Mouse (Mus musculus) kidney, adult 2 months (tissue): Measurements from ENCODE around the gene Mmp19. TPM values are rescaled to one million over a fixed set of nuclear protein-coding genes. Genes with fewer than 3 reads are reported as not detected.
A peak's percentile ranks its signal among the peaks of the same experiment; 100 is the strongest.

Experiments used
- DNase-seq: peaks from one replicate; pipeline ENCODE4 v3.0.0; 2021
- H3K27ac ChIP-seq: fragments of 200-500 bp; 2 replicates; pipeline ENCODE4 v1.5.1; 2012; ENCODE audit warnings: low read depth, low read length, control low read depth, inconsistent platforms; ENCODE audit not compliant: insufficient read depth
- H3K27me3 ChIP-seq: fragments of 200-500 bp; replicated peaks from 2 replicates; pipeline ENCODE4 v1.6.1; 2012; ENCODE audit warnings: mild to moderate bottlenecking, moderate library complexity, low read length, inconsistent platforms; ENCODE audit not compliant: control insufficient read depth, insufficient read depth
- H3K36me3 ChIP-seq: fragments of 200-500 bp; 2 replicates; pipeline ENCODE4 v1.6.1; 2012; ENCODE audit warnings: mild to moderate bottlenecking, moderate library complexity, low read length, inconsistent platforms; ENCODE audit not compliant: control insufficient read depth, insufficient read depth
- H3K4me1 ChIP-seq: fragments of 200-500 bp; 2 replicates; pipeline ENCODE4 v1.6.1; 2011; ENCODE audit warnings: low read length; ENCODE audit not compliant: control insufficient read depth, insufficient read depth
- H3K4me3 ChIP-seq: fragments of 200-500 bp; 2 replicates; pipeline ENCODE4 v1.5.1; 2011; ENCODE audit warnings: mild to moderate bottlenecking, low read depth, low read length, control low read depth; ENCODE audit not compliant: insufficient read depth
- CTCF ChIP-seq: fragments of 200-500 bp; conservative IDR thresholded peaks from 2 replicates; pipeline ENCODE4 v1.5.1; 2011; ENCODE audit warnings: low read depth, mild to moderate bottlenecking, control low read depth, low read length, moderate library complexity, mixed read lengths; ENCODE audit not compliant: insufficient read depth, insufficient read length
- POLR2A ChIP-seq: fragments of 200-500 bp; IDR thresholded peaks from one replicate; pipeline ENCODE4 v1.6.1; 2011; ENCODE audit warnings: low read depth, low read length, control low read depth
- whole genome bisulfite sequencing: fragments of 180-500 bp; shearing (Covaris S2); methylation state at CpG from one replicate; pipeline ENCODE4 v1.1.7; 2018; 5-methylcytosine and 5-hydroxymethylcytosine counted together
- polyA plus RNA-seq: library from polyadenylated mRNA; depleted of rRNA; stranded (reverse); fragments of >200 nt; gene quantifications from 2 replicates; pipeline ENCODE4 v1.2.3, GENCODE M21; 2012

The Mmp19 gene
- polyA plus RNA-seq, 1 experiment, result 1.7 TPM

- H3K27ac ChIP-seq, result no peak overlapping the region
- TF ChIP-seq CTCF (no peak), POLR2A (no peak)
Observed at GRCm38 (mm10) chr10:128837400-128837799, 46.7 kb downstream of the Mmp19 start.

GRCm38 (mm10) chr10:128839434-128839833 lies 48.7 kb downstream of the Mmp19 start:
- Histone ChIP-seq H3K27me3 (no peaks in the 10 kb centered on the region), H3K36me3 (peaks cover 8% of the 10 kb centered on the region), H3K4me1 (no peaks in the 10 kb centered on the region), H3K27ac (no peak overlapping the region), H3K4me3 (no peak overlapping the region)
- no peak for TF ChIP-seq POLR2A
- no peak for TF ChIP-seq CTCF
- no peak for DNase-seq

More at GRCm38 (mm10) chr10:128837400-128837799, 46.7 kb downstream of the Mmp19 start:
- H3K4me3 ChIP-seq, result no peak overlapping the region
- peaks cover 3% of the 10 kb centered on the region for H3K36me3 ChIP-seq
- H3K27me3 ChIP-seq, result no peaks in the 10 kb centered on the region
- no peak for DNase-seq
- no peaks in the 10 kb centered on the region for H3K4me1 ChIP-seq

GRCm38 (mm10) chr10:128840612-128841011 lies 49.9 kb downstream of the Mmp19 start:
- Histone ChIP-seq H3K27ac (no peak overlapping the region), H3K4me1 (no peaks in the 10 kb centered on the region), H3K36me3 (peaks cover 8% of the 10 kb centered on the region), H3K4me3 (no peak overlapping the region), H3K27me3 (no peaks in the 10 kb centered on the region)
- DNase-seq, result no peak
- TF ChIP-seq POLR2A (no peak), CTCF (no peak)

- Histone ChIP-seq H3K36me3 (peaks cover 6% of the 10 kb centered on the region), H3K4me3 (no peak overlapping the region), H3K27me3 (no peaks in the 10 kb centered on the region), H3K4me1 (peaks cover 2% of the 10 kb centered on the region; the same call in 1 of the 2 replicates), H3K27ac (no peak overlapping the region)
- TF ChIP-seq POLR2A (no peak), CTCF (no peak)
- no peak for DNase-seq
- 90% methylated on average over 5 of the region's 5 CpGs for WGBS
Observed at GRCm38 (mm10) chr10:128843260-128843659, 52.5 kb downstream of the Mmp19 start.

GRCm38 (mm10) chr10:128845516-128845915 lies 54.8 kb downstream of the Mmp19 start:
- WGBS, result 34% methylated on average over 2 of the region's 2 CpGs
- peak; percentile 52 for DNase-seq
- TF ChIP-seq POLR2A, result no peak
- TF ChIP-seq CTCF, result 0 out of 2 replicates have a peak, but pooled peaks have one; percentile 7
- H3K4me3 ChIP-seq, result no peak overlapping the region
- H3K4me1 ChIP-seq, result peaks cover 2% of the 10 kb centered on the region; the same call in 1 of the 2 replicates
- peaks cover 5% of the 10 kb centered on the region; the same call in 1 of the 2 replicates for H3K36me3 ChIP-seq
- H3K27ac ChIP-seq, result no peak overlapping the region
- no peaks in the 10 kb centered on the region for H3K27me3 ChIP-seq

- no peak for DNase-seq
- WGBS, result 95% methylated on average over 4 of the region's 4 CpGs
- peaks cover 5% of the 10 kb centered on the region; the same call in 1 of the 2 replicates for H3K36me3 ChIP-seq
Observed at GRCm38 (mm10) chr10:128846664-128847063, 56.0 kb downstream of the Mmp19 start.

GRCm38 (mm10) chr10:128848426-128848825 lies 57.7 kb downstream of the Mmp19 start:
- Histone ChIP-seq H3K27me3 (no peaks in the 10 kb centered on the region), H3K36me3 (peaks cover 2% of the 10 kb centered on the region; the same call in 1 of the 2 replicates), H3K27ac (no peak overlapping the region), H3K4me3 (no peak overlapping the region), H3K4me1 (peaks cover 2% of the 10 kb centered on the region; the same call in 1 of the 2 replicates)
- WGBS, result 28% methylated on average over 2 of the region's 2 CpGs
- peak; percentile 69 for DNase-seq
- no peak for TF ChIP-seq POLR2A
- no peak for TF ChIP-seq CTCF

More at GRCm38 (mm10) chr10:128846664-128847063, 56.0 kb downstream of the Mmp19 start:
- H3K27ac ChIP-seq, result no peak overlapping the region
- peaks cover 2% of the 10 kb centered on the region; the same call in 1 of the 2 replicates for H3K4me1 ChIP-seq
- no peak for TF ChIP-seq CTCF
- H3K4me3 ChIP-seq, result no peak overlapping the region
- H3K27me3 ChIP-seq, result no peaks in the 10 kb centered on the region
